Mouse (Mus musculus): ENCODE measurements at regions not wholly inside any gene's neighbourhood (a gene's known extent, or its start where the extent isn't known, plus 50 kb on each side); places are given as distances from the start of the nearest gene placed in this dataset.

DNA sequence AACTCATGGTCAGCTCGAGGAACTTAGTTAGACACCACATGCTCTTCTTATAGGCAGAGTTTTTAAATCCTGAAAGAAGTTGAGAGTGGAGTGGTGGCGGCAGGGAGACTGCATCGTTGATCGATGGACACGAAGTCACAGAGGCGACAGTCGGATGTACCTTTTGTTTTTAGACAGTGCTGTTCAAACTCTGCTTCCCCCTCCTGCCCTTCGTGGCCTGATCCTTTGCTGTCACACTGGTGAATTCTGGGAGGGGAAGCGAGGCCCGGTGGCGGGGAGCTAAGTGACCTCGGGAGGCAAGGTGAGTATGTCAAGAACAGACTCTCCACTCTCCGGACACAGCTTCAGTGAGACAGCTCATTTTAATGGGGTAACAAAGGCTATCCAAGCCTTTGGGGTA lies 155.5 kb downstream of the Cog6 start:
- DNase-seq (ENCODE audit: extremely low read depth, insufficient read length, low spot score) = no peak

DNA sequence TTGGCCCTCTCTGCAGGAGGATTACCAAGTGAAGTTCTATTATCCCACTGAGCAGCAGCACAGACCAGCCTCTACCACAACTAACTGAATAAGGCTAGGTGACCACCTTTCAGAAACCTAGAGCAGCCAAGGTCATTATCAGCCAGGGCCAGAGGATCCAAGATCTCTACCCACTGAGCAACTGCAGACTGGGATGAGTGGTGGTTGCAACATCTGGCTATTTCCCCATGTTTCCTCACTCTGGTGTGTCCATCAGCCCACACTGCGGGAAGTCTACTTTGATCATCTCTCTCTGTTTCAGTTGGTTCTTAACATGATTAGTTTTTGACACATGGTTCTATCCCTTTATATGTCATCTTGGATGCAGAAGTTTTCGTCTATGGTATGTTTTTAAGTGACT lies 157.2 kb downstream of the Cog6 start:
- DNase-seq (ENCODE audit: extremely low read depth, insufficient read length, low spot score) = no peak

DNA sequence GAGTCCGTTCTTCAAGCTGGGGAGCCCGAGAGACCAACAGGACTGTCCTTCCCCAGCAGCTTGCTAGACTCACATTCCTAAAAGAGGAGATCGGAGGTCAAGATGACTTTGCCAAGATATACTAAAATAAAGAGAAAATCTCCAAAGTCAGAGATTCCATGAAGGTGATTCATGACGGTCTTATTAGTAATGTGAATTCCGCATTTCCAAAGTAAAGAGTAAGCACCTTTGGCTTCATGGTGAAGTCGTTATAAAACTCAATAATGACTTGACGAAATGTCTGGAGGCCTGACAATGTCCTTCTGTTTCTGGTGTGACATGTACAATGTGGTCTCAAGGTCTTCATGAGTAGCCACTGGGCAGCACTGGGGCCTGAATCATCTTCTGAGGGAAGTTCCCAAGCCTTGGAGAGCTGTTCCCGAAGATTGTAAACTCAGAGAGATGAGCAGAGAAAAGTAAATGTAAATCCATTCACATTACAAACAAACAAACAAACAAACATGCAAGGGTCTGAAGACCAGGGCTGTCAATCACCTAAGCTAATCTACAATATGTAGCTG lies 157.7 kb downstream of the Cog6 start:
- no peak for DNase-seq (ENCODE audit: extremely low read depth, insufficient read length, low spot score)

DNA sequence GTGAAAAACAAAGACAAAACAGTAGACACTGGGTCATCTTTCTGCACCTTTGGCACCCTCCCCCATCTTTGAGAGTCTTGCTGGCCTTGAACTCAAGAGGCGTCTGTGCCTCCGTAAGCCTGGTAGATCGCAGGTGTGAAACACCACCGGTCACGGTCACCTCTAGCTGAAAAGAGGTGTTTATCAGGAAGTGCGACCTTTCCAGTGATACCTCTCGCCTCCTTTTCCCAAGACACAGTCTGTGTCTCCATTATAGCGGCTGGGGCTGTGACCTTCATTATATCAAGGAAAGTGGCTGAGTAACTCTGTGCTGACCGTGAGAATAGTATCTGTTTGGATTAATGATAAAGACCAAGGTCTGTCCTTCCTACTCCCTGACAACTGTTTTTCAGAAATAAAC lies 158.8 kb downstream of the Cog6 start:
- DNase-seq (ENCODE audit: extremely low read depth, insufficient read length, low spot score) = no peak

DNA sequence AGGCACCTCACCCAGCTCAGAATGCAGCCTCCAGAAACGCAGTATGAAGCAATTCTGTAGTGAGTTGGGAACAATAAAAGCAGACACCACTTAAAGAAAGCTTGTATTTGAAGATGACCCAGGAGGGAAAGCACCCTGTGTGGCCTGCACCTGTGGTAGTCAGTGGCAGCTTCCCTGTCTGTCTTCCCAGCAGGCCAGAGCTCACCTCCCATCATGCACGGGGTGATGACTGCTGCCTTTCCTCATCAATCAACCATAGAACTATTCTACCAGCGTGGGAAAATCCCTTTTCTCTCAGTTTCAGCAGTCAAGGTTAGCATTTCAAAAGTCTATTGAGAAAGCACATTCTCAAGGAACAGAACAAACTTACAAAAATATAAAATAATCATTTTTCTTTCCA lies 160.0 kb downstream of the Cog6 start:
- DNase-seq (ENCODE audit: extremely low read depth, insufficient read length, low spot score) = no peak

DNA sequence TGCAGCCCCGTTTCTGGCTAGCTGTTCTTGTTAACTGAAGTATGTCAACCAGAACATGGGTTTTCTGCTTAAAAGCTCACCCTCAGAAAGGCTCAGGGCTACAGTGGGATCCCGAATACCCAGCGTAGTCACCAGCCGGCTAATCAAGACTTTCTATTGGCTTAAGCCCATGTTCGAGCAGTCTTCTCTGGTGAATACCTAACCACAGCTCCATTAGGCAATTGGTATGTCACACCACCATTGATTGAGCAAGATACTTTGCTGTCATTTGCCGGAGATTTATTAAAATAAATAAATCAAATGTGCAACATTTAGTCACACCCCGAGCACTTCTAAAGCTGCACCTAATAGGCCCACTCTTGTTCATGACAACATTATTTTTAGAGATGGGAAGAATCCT lies 162.5 kb downstream of the Cog6 start:
- no peak for DNase-seq (ENCODE audit: extremely low read depth, insufficient read length, low spot score)

DNA sequence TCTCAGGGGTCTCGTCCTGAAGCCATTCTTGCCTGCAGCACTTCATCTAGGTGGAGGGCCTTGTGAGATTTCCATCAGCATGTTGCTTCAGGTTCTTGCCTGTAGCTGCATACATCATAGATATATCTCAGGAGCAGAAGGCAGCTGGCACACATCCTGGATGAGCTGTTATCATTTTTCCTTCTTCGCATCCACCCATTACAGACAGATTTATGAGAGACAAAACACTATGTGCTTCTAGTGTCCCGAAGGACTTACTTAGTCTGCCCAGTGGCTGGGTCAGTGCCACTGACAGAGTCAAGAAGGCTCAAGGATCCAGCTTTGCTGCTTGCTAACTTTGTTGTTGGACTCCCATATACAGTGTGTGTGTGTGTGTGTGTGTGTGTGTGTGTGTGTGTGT lies 163.9 kb downstream of the Cog6 start:
- DNase-seq (ENCODE audit: extremely low read depth, insufficient read length, low spot score) = no peak

DNA sequence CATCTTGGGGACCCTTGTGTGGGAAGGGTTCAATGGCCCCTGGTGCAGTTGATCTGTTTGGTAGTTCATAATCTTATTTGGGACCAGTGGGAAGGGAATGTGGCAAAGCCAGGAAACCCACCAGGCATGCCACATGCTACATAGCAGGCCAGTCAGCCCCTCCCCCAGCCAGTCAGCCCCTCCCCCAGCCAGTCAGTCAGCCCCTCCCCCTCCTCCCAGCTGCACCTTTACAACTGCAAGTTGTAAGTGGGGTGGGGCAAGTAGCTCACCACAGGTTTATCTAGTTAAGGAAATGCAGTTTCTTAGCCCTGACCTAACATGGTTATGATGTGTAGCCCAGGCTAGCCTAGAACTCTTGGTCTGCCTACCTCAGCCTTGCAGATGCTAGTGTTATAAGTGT lies 171.9 kb downstream of the Cog6 start:
- no peak for DNase-seq (ENCODE audit: extremely low read depth, insufficient read length, low spot score)

DNA sequence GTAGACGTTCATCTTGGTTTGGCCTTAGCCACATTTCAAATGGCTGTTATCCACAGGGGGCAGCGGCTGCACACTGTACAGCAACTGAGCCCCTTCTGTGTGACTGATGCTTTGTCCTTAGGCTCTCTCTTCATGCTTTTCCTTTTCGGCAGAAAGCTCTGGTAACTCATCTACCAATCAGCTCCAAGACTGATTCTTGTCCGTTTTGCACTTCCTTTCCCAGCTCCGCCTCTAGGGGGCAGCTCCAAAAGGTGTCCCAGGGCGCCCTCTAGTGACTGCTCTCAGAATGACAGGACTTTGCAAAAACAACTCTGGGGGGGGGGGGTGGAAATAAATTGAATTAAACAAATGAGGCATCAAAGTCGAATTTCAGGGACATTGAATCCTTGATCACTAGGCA lies 173.0 kb downstream of the Cog6 start:
- peak; percentile 31 for DNase-seq (ENCODE audit: extremely low read depth, insufficient read length, low spot score)

DNA sequence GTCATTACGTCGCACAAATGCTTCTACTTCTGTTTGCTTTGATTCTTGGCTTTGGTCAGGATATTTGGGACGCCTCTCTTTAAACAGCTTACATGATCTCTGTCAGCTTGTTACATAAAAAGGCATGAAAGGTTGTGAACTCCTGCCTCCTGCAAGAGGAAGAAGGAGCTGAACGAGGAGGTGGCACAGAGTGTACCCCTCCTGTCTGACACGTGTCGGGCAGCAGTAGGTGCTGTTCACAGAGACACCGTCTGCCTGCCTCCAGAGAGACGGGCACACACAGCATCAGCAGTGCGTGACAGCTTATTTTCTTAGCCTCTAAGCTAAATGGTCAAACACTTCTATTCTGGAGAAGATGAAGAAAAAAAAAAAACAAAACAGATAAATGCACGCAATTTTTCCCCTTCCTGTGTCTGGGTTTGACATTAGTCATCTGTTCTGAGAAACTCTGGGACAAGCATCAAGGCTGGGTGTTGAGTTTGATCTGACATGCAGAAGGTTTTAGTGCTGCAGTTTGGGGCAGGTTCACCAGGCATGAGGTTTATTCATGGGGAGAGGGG lies 174.1 kb downstream of the Cog6 start:
- no peak for DNase-seq (ENCODE audit: extremely low read depth, insufficient read length, low spot score)

DNA sequence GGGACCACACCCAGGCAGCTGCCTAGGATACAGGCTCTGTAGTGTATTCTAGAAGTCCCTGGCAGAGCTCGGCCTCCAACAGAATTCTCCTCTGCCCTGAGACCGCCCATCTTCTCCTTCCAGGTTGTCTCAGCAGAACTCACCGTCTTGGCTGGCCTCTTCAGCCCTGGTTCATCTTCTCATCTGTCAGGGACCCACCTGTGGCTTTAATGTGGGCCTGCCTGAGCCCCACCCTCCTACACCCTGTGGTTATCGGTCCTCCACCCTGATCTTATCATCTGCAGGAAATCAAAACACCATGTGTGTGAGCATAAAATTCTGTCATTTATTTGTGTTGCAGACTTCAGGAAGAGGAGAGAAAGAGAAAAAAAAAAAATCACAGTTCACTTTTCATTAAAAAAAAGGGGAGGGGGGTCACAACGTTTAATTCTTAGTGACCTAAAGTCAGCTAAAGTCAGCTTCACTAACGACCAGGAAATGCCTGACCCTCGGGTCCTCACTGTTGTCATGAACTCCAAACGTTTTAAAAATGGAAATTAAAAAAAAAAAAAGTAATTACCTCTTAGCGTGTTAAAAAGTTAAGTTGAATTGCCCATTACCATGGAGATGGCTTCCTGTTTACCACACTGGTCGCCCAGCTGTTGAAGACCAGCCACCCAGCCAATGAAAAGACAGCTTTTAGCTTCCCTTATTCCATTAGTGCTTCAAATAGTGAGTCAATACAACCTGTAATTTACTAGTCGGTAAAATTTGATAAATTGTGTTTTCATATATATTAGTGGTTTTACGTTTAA lies 176.7 kb downstream of the Cog6 start:
- DNase-seq (ENCODE audit: extremely low read depth, insufficient read length, low spot score) = no peak

DNA sequence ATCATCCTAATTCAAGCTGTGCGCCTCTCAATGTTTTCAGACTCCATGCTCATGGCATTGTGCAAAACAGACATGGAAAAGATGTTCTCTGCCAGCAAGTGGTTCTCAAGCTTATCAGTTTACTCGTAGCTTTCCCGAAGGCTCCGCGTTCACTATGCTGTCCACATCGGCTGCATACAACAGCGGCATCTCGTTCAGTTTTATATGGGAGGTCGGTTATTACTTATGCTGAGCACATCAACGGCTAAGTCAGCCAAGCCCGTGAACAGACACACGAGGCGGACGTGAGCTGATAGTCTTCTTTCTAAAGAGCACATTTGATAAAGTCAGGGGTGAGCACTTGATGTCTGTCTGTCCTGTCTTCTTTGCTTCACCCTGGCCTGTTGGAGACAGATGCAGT lies 179.0 kb downstream of the Cog6 start:
- DNase-seq (ENCODE audit: extremely low read depth, insufficient read length, low spot score) = no peak

DNA sequence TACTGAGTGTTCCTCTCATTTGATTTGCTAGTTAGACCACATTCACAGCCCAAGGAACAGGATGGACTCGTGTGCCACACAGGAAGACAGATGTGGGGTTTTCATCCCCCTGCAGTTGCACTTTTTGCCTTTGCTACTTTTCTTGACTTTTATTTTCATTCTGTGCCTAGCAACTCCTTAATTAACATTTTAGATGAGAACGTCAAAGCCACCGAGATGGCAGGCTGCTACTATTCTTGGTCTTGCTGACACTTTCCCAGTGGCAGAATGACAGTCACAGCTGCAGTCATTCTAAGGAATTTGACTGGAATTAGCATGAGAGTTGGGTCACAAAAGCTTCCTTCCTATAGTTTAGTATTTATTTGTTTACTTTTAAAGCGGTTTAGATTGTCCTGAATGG lies 179.5 kb downstream of the Cog6 start:
- no peak for DNase-seq (ENCODE audit: extremely low read depth, insufficient read length, low spot score)

DNA sequence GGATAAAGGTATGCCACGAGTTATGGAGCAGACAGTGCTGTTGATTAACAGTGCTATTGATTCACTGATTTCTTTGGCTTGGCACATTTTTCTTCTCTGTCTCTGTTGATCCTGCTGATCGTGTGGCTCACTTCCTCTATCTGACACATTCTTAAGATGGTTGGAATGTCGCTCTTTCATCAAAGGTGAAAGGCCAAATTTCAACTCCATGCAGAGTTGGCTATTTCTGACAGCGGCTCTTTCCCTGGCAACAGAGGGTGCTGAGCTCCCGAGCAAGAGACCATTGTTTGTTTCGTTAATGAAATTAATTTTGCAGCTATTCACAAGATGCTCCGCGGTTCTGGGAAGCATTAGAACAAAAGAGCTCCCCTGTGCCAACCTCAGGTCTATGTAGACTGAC lies 180.3 kb downstream of the Cog6 start:
- no peak for DNase-seq (ENCODE audit: extremely low read depth, insufficient read length, low spot score)

DNA sequence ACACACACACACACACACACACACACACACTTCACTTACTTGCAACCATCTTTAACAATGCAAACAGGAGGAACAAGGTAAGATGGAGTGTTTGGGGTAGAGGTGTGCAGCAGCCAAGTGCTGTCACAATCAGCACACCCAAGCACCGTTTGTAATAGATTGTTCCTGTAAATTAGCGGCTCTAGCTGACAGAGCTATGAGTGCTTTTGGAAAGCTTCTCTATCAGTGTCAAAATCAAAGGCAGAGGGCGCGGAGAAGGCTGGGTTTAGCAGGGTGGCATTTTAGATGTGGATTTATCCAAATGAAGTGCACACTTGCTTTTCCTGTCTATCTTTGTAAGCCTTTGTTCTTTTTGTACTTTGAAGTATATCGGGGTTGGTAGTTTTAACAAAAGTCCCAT lies 184.6 kb downstream of the Cog6 start:
- DNase-seq (ENCODE audit: extremely low read depth, insufficient read length, low spot score) = no peak

DNA sequence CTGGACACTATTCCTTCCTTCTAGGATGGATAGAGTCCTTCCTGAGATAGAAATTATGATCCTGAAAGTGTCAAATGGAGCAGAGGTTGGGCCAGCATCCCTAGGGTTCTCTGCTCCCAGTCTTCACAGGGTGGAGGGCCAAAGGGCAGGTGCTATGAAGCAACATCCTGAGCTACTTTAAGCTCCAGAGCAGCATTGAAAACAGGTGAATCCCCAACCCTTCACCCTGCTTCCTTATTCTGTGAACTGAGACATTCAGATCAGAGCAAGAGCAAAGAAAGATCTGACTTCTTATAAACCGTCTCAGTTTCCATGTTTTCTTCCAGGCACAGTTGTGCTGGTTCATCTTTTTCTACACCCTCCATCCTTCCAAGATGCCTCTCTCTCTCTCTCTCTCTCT lies 185.1 kb downstream of the Cog6 start:
- DNase-seq (ENCODE audit: extremely low read depth, insufficient read length, low spot score) = no peak

DNA sequence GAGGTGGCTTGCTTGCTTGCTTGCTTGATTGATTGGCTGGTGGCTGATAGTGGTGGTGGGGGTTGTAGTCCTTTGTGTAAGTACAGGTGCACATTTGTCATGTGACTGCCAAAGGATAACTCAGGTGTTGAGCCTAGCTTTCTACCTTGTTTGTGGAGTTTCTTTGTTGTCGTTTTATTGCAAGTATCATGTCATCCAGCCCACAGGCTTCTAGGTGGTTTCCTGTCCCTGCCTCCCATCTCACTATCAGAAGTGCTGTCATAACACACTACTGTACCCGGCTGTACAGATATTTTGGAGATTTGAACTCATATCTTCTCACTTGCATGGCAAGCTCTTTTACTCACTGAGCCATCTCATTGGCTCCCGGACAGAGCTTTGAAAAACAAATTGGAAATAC lies 186.9 kb downstream of the Cog6 start:
- DNase-seq (ENCODE audit: extremely low read depth, insufficient read length, low spot score) = no peak

DNA sequence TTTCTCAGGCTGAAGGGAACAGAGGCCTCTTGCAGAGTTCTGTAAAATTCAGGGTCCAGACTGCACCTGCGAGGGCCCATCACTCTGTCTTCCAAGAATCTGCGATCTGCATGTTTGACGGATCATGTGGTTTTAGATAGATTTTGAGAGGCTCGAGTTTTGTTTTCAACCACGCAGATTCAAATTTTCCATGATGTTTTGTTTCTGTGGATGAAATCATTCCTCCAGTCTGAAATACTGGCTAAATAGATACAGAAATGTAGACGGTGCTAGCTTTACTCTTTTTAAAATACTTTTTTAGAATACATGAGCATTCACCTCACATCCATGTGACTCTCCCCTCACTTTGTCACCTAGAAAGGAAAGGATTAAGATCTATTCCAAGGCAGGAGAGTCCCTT lies 188.0 kb downstream of the Cog6 start:
- no peak for DNase-seq (ENCODE audit: extremely low read depth, insufficient read length, low spot score)

DNA sequence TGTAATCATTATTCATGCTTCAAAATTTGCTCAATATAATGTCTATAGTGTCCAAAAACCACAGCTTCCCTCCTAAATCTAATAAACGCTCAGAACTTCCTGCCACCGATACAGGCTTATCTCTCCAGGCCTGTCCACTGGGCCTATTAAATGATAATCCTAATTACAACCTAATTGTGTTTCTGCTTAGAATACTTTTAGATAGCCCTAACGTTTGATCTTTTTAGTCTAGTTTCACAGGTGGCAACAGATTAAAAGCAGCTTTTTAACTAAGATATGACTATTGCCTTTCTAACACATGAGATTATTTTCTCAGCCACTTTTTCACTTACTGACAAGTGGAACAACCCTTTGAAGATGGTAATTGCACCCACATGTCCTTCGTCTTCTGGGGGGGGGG lies 188.6 kb downstream of the Cog6 start:
- DNase-seq (ENCODE audit: extremely low read depth, insufficient read length, low spot score) = no peak

DNA sequence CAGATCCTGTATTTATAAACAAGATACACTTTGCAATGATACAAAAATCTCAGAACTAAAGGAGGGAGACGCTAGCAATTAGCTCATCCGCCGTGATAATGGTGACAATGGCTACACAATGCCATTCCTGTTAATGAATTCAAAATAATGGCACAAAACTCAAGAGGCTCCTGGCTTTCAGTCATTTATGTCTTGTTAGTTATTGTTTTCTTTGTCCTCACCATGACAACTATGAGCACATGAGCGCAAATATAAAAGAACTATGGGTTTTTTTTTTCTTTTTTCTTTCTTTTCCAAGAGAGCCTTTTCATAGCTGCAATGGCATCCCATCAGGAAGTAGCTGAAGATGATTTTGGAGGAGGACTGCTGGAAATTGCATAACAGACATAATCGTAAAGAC lies 194.2 kb downstream of the Cog6 start:
- no peak for DNase-seq (ENCODE audit: extremely low read depth, insufficient read length, low spot score)

DNA sequence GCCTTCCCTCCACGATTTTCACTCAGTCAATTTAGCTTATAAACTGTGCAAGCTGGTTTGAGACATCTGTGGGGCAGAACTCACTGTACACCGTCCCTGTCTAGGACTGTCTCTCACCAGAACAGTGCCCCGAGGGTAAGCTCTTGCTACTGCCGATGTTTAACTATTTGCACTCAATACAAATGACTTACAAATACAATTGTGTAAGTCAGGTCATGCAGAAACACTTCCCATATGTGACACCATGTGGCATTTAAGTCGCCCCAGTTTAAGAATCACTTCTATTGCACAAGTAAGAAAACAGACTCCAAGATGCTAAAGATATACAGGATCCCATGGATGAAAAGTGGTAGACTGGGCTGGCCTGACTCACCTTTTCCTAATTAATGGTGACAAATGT lies 195.6 kb downstream of the Cog6 start:
- no peak for DNase-seq (ENCODE audit: extremely low read depth, insufficient read length, low spot score)

DNA sequence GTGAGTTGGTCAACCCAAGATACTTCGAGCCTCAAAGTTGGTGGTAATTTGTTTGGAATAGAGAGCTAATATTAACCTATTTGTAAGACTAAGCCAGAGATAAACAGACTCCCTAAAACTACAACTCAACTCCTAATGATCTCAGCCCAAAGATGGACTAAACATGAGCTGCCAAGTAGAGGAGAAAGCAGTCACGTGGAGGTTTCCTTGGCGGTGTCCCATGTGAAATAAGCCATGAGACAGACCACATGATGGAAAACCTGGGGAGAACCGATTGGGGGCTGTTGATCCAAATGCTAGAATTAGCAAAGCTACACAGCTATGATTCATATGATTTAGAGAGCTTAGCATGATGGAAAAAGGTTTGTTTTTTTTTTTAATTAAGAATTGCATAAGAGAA lies 198.6 kb downstream of the Cog6 start:
- DNase-seq (ENCODE audit: extremely low read depth, insufficient read length, low spot score) = no peak

DNA sequence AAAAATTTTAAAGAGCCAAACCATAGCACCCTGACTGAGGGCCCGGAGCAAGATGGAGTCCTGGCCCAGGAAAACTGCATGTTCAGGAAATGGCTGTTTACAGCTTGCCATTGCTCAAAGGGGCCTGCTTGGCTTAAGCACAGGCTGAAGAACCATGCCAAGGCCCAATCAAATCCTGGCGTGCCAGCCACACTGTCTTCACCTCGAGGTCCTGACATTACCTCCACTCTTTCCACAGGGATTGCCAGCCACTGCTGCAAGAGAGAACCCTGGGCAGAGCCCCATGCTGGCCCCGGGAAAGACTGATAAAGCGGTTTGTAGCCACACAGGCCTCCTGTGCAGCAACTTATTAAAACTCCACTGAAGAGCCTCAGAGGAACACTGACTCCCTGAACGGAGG lies 199.6 kb downstream of the Cog6 start:
- no peak for DNase-seq (ENCODE audit: extremely low read depth, insufficient read length, low spot score)
